Mouse (Mus musculus) CH12.LX (cell line): Measurements from ENCODE around the gene Lrrc3c. TPM values are rescaled to one million over a fixed set of nuclear protein-coding genes. Genes with fewer than 3 reads are reported as not detected.

ENCODE experiments used
- DNase-seq: peaks from one replicate; pipeline ENCODE4 v3.0.0-alpha.2; 2013; ENCODE audit errors: extremely low read depth
- H3K27ac ChIP-seq: 2 replicates; pipeline ENCODE4 v1.5.1; 2012; ENCODE audit warnings: low read depth, mild to moderate bottlenecking, control low read depth, moderate library complexity; ENCODE audit not compliant: insufficient read depth
- H3K27me3 ChIP-seq: replicated peaks from 2 replicates; pipeline ENCODE3; 2012; ENCODE audit warnings: inconsistent platforms
- H3K36me3 ChIP-seq, 2 experiments: replicated peaks in 1 of 2; 2 replicates each; pipeline versions ENCODE3 to v1.6.1; 2012; ENCODE audit warnings: inconsistent platforms in 1 of 2, low read length in 1 of 2, mild to moderate bottlenecking in 1 of 2, mixed read lengths in 1 of 2, moderate library complexity in 1 of 2; ENCODE audit not compliant: control insufficient read depth in 1 of 2, insufficient read depth in 1 of 2
- H3K4me1 ChIP-seq, 2 experiments: 2 replicates each; pipeline ENCODE4 v1.6.1; 2012; ENCODE audit warnings: inconsistent platforms in 1 of 2, moderate library complexity in 1 of 2; ENCODE audit not compliant: insufficient read depth in 2 of 2, control insufficient read depth in 1 of 2
- H3K4me2 ChIP-seq: 2 replicates; pipeline ENCODE4 v1.6.1; 2012; ENCODE audit warnings: low read depth, mild to moderate bottlenecking, control low read depth; ENCODE audit not compliant: poor library complexity, insufficient read depth, severe bottlenecking
- H3K4me3 ChIP-seq, 3 experiments: fragments of 150-350 bp in 1 of 3; sonication (generic) in 1 of 3; replicated peaks in 1 of 3; 2 replicates each; pipeline versions ENCODE3 to v1.5.1; 2011 to 2012; ENCODE audit warnings: low read depth in 2 of 3, low read length in 2 of 3, mild to moderate bottlenecking in 2 of 3, moderate library complexity in 2 of 3, control low read depth in 1 of 3, improper control_type of control experiment in 1 of 3, inconsistent platforms in 1 of 3, mixed read lengths in 1 of 3; ENCODE audit not compliant: poor library complexity in 1 of 3
- H3K79me2 ChIP-seq: replicated peaks from 2 replicates; pipeline ENCODE4 v1.6.1; 2012; ENCODE audit warnings: mild to moderate bottlenecking, moderate library complexity; ENCODE audit not compliant: control insufficient read depth, poor library complexity, insufficient read depth, severe bottlenecking; ENCODE audit errors: extremely low read depth
- H3K9ac ChIP-seq: 2 replicates; pipeline ENCODE4 v1.6.1; 2012; ENCODE audit warnings: low read depth, mild to moderate bottlenecking, control low read depth, moderate library complexity; ENCODE audit not compliant: insufficient read depth
- H3K9me3 ChIP-seq: replicated peaks from 2 replicates; pipeline ENCODE3; 2012; ENCODE audit warnings: low read length, inconsistent platforms, mixed read lengths
- BHLHE40 ChIP-seq: IDR thresholded peaks from 2 replicates; pipeline ENCODE4 v1.6.1; 2011; ENCODE audit warnings: mild to moderate bottlenecking, low read depth, low read length, improper control_type of control experiment
- CTCF ChIP-seq, 2 experiments: IDR thresholded peaks in 1 of 2; conservative IDR thresholded peaks in 1 of 2; 2 replicates each; pipeline ENCODE4 v1.5.1; 2011 to 2012; ENCODE audit warnings: low read depth in 2 of 2, low read length in 2 of 2, improper control_type of control experiment in 1 of 2, inconsistent platforms in 1 of 2, mild to moderate bottlenecking in 1 of 2, moderate library complexity in 1 of 2
- ETS1 ChIP-seq: conservative IDR thresholded peaks from 2 replicates; pipeline ENCODE4 v1.6.1; 2012; ENCODE audit warnings: low read depth, mild to moderate bottlenecking, inconsistent platforms, low read length, improper control_type of control experiment, moderate library complexity
- HCFC1 ChIP-seq: IDR thresholded peaks from 2 replicates; pipeline ENCODE4 v1.6.1; 2012; ENCODE audit warnings: low read depth, mild to moderate bottlenecking, inconsistent platforms, low read length, improper control_type of control experiment
- MAX ChIP-seq: IDR thresholded peaks from 2 replicates; pipeline ENCODE4 v1.6.1; 2011; ENCODE audit warnings: low read length, improper control_type of control experiment
- MAZ ChIP-seq: IDR thresholded peaks from 2 replicates; pipeline ENCODE4 v1.6.1; 2012; ENCODE audit warnings: low read depth, mild to moderate bottlenecking, inconsistent platforms, low read length, improper control_type of control experiment, moderate library complexity
- MYC ChIP-seq: IDR thresholded peaks from 2 replicates; pipeline ENCODE4 v1.6.1; 2011; ENCODE audit warnings: low read depth, mild to moderate bottlenecking, improper control_type of control experiment, low read length
- PAX5 ChIP-seq: IDR thresholded peaks from 2 replicates; pipeline ENCODE4 v1.6.1; 2012; ENCODE audit warnings: low read length, inconsistent platforms, mixed read lengths
- RAD21 ChIP-seq: IDR thresholded peaks from 2 replicates; pipeline ENCODE4 v1.6.1; 2011; ENCODE audit warnings: low read depth, mild to moderate bottlenecking, low read length, improper control_type of control experiment, moderate library complexity
- SIN3A ChIP-seq: IDR thresholded peaks from 2 replicates; pipeline ENCODE4 v1.6.1; 2012; ENCODE audit warnings: low read length, improper control_type of control experiment, inconsistent platforms
- SMC3 ChIP-seq: IDR thresholded peaks from 2 replicates; pipeline ENCODE4 v1.6.1; 2011; ENCODE audit warnings: low read depth, low read length, improper control_type of control experiment
- TBP ChIP-seq: conservative IDR thresholded peaks from 2 replicates; pipeline ENCODE4 v1.6.1; 2011; ENCODE audit warnings: low read depth, low read length, improper control_type of control experiment
- UBTF ChIP-seq: IDR thresholded peaks from 2 replicates; pipeline ENCODE4 v1.6.1; 2012; ENCODE audit warnings: low read depth, mild to moderate bottlenecking, inconsistent platforms, low read length, improper control_type of control experiment, moderate library complexity
- USF1 ChIP-seq: IDR thresholded peaks from 2 replicates; pipeline ENCODE4 v1.6.1; 2014; ENCODE audit warnings: low read depth, mild to moderate bottlenecking, inconsistent platforms, low read length, improper control_type of control experiment
- ZC3H11A ChIP-seq: IDR thresholded peaks from 2 replicates; pipeline ENCODE4 v1.6.1; 2012; ENCODE audit warnings: low read depth, mild to moderate bottlenecking, inconsistent platforms, low read length, improper control_type of control experiment
- ZKSCAN1 ChIP-seq: IDR thresholded peaks from 2 replicates; pipeline ENCODE4 v1.6.1; 2012; ENCODE audit warnings: low read depth, inconsistent platforms, low read length, improper control_type of control experiment, borderline replicate concordance
- dilution Hi-C: fragments of 300-500 bp; cut with MboI; formaldehyde crosslinking; loops from 2 replicates; pipeline ENCODE4 v1.14.3; 2020; ENCODE audit warnings: low sequenced_read_pairs; ENCODE audit not compliant: extremely low pct_unique_long_range_greater_than_20kb, extremely low pct_ligation_motif_present
- in situ Hi-C: fragments of 300-500 bp; cut with MboI; formaldehyde crosslinking; loops from 3 replicates; pipeline ENCODE4 v1.14.3; 2019; ENCODE audit warnings: low sequenced_read_pairs, low pct_ligation_motif_present, low pct_unique_long_range_greater_than_20kb, mixed read lengths
- polyA plus RNA-seq: library from polyadenylated mRNA; unstranded; fragments of >175 nt; gene quantifications from 2 replicates; pipeline ENCODE4 v1.2.1, GENCODE M21; 2012; ENCODE audit warnings: low read depth; ENCODE audit not compliant: insufficient read length
- total RNA-seq, 2 experiments: library from RNA; depleted of rRNA; stranded (reverse); fragments of 300-350 nt in 1 of 2; fragments of >200 nt in 1 of 2; gene quantifications; 2 replicates each; pipeline ENCODE4 v1.2.3; 2012 to 2014

Lrrc3c gene
- total and polyA plus RNA-seq, 3 experiments, result not detected

DNA sequence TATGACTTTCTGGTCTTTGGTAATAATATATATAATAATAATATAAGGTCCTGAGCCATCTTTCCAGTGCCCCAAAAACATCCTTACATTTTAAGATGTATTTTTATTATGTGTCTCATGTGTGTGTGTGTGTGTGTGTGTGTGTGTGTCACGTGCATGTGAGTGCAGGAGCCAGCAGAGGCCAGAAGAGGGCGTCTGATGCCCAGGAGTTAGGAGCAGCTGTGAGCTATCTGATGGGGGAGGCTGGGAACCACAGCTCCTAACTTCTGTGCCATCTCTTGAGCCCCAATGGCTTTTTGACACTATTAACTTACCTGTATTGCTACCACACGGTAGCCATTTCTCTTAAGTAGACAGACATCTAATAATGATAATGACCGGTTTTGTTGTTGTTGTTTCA, 44.1 kb upstream of the Lrrc3c start:
- in situ Hi-C loops, result loop anchor here (5.0 kb wide), 2 partner anchors 33 to 78 kb away; partner anchors contain the start of gene Ormdl3
- dilution Hi-C loops, result no loop called here
- TF ChIP-seq PAX5, result no peak
- no peak for TF ChIP-seq ETS1
- no peak for TF ChIP-seq ZC3H11A
- TF ChIP-seq USF1, result no peak
- TF ChIP-seq SMC3, result no peak; the same call in 1 of the 2 replicates
- TF ChIP-seq UBTF, result no peak

DNA sequence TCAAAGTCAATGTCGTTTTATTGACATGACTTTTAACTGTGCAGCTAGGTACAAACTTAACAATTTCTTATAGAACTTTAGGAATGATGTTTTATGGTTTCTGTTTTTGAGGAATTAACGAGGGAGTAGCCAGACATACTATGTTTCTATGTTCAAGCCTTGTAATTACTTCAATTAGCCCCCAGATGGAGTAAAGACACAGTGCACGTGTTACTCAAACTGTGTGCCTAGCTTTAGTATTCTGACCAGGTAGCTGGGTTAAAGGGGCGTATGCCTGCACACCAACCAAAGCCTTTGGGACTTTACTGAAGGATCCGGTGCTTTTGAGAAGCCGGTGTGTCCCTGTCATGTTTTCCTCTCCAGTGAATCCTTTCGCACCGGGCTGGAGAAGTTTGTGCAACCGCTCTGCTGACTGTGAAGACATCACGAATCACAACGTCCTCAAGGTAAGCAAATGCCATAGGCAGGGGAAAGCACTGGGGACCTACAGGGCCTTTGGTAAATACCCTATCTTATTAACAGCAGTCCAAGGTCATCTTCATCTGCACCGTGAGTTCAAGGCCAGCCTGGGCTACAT, 42.9 kb upstream of the Lrrc3c start:
- H3K9me3 ChIP-seq, result peaks cover 3% of the 10 kb centered on the region
- H3K27me3 ChIP-seq, result no peaks in the 10 kb centered on the region
- in situ Hi-C loops (no loop called here), dilution Hi-C loops (no loop called here)
- TF ChIP-seq HCFC1, result no peak
- peak; percentile 49; the same call in 1 of the 2 replicates for TF ChIP-seq ZC3H11A
- TF ChIP-seq CTCF (conservative IDR thresholded peaks at IDR 0.05 in 1 of 2, IDR thresholded peaks at IDR 0.05 in 1 of 2; ENCODE audit: low read depth in 2 of 2, low read length in 2 of 2), result peak; percentile 24 to 82; a peak in 2 of 4 replicates
- peak; percentile 94 for TF ChIP-seq MYC
- peak; percentile 80 for TF ChIP-seq BHLHE40
- no peak for TF ChIP-seq MAZ
- TF ChIP-seq RAD21, result peak; percentile 80
- TF ChIP-seq SIN3A, result no peak
- no peak for TF ChIP-seq ZKSCAN1
- peak; percentile 82 for TF ChIP-seq SMC3
- no peak for TF ChIP-seq TBP
- peak; percentile 92 for TF ChIP-seq MAX
- no peak overlapping the region for H3K27ac ChIP-seq
- no peak overlapping the region for H3K4me3 ChIP-seq
- H3K9ac ChIP-seq, result no peak overlapping the region
- H3K4me1 ChIP-seq, result peaks cover 0 to 16% of the 10 kb centered on the region in 2 experiments; a peak in 2 of 4 replicates
- DNase-seq, result no peak
- no peak overlapping the region for H3K4me2 ChIP-seq
- H3K79me2 ChIP-seq, result no peaks in the 10 kb centered on the region
- no peaks in the 10 kb centered on the region for H3K36me3 ChIP-seq

More for the DNA sequence above, 44.1 kb upstream of the Lrrc3c start:
- peaks cover 3% of the 10 kb centered on the region for H3K9me3 ChIP-seq
- no peak overlapping the region for H3K4me2 ChIP-seq
- H3K9ac ChIP-seq, result no peak overlapping the region
- H3K4me3 ChIP-seq, result no peak overlapping the region
- no peaks in the 10 kb centered on the region for H3K36me3 ChIP-seq
- peaks cover 2 to 28% of the 10 kb centered on the region in 2 experiments; a peak in 3 of 4 replicates for H3K4me1 ChIP-seq
- no peak for DNase-seq
- H3K27ac ChIP-seq, result no peak overlapping the region
- no peaks in the 10 kb centered on the region for H3K79me2 ChIP-seq
- H3K27me3 ChIP-seq, result no peaks in the 10 kb centered on the region
